Mouse (Mus musculus) mouse trophoblast stem cell (cell line): ENCODE results near the gene Larp4.

Experiments used
- in situ Hi-C, 2 experiments: fragments of 300-500 bp; cut with MseI, MboI; formaldehyde crosslinking; loops; 2 replicates in 1 of 2; 3 replicates in 1 of 2; pipeline ENCODE4 v1.15.1; 2025

Larp4 gene

GRCm38 (mm10) chr15:100057698-100058097 lies 87.8 kb downstream of the Larp4 start:
- in situ Hi-C loops, result no loop called here

DNA sequence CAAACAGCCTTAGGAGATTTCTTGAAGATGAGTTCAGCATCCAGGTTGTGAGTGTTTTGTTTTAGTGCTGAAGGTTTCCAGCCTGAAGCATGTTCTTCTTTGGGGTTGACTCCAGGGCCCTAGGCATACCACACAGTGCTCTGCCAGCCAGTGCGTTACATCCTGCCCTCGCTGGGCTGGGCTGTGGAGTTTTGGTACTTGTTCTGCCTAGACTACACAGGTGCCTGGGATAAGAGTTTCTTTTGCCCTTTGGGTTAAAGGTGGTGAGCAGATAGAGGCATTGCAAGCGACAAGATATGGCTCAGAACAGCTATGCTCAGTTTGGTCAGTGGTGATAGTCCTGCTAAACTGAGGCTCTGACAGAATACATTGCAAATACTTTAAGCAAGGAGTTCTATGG lies 88.3 kb downstream of the Larp4 start:
- in situ Hi-C loops, result no loop called here

GRCm38 (mm10) chr15:100058912-100059311 lies 89.0 kb downstream of the Larp4 start:
- in situ Hi-C loops, result no loop called here

- in situ Hi-C loops, result no loop called here
Measured at GRCm38 (mm10) chr15:100059626-100060311, 89.9 kb downstream of the Larp4 start.

DNA sequence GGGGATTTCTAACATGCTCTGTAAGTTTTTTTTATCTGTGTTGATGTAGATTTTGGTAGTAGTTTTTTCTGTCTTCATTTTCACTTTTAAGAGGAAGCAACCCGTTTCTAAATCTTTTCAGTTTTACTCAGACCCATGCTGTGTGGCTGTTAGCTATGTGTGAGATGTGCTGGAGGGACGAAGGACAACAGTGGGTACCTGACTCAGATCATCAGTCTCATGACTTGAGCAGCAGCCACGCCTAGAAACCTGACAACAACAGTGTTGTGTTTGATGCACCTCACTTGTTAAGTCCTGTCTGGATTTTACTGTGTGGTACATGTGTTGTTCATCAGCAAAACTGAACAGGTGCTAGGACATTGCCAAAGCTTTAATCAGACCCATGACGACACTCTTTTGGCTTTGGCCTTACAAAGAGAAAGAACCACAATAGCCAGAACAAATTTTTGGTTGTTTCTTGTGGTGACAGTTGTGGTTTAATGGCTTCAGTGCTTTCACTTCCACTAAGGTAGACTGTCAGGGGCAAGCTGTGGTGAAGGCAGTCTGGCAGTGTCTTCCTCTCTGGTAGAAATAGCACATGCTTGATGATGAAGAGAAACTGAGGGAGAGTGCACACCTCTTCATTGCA lies 90.8 kb downstream of the Larp4 start:
- in situ Hi-C loops, result no loop called here

GRCm38 (mm10) chr15:100061377-100061776 lies 91.5 kb downstream of the Larp4 start:
- in situ Hi-C loops, result no loop called here

- in situ Hi-C loops, result no loop called here
Measured at GRCm38 (mm10) chr15:100063229-100063773, 93.4 kb downstream of the Larp4 start.
